Mouse (Mus musculus) neural tube, embryonic 11.5 days (tissue): ENCODE data around the gene 2410131K14Rik. TPM values are rescaled to one million over a fixed set of nuclear protein-coding genes. Genes with fewer than 3 reads are reported as not detected.
A peak's percentile ranks its signal among the peaks of the same experiment; 100 is the strongest.

ENCODE experiments used
- ATAC-seq: fragments of 200-750 bp; cut with Nextera tagmentation; 2 replicates; pipeline ENCODE4 v1.8.0; 2017; ENCODE audit warnings: moderate number of reproducible peaks, mild to moderate bottlenecking, moderate TSS enrichment, moderate library complexity; ENCODE audit not compliant: insufficient read depth, low FRiP score, low TSS enrichment
- DNase-seq: peaks from one replicate; pipeline ENCODE4 v3.0.0-alpha.2; 2015; ENCODE audit warnings: low spot score
- H3K27ac ChIP-seq: fragments of 300-500 bp; sonication (generic); 2 replicates; pipeline ENCODE4 v1.5.1; 2014; ENCODE audit warnings: low read depth, mild to moderate bottlenecking, low read length
- H3K27me3 ChIP-seq: fragments of 300-500 bp; sonication (generic); 2 replicates; pipeline ENCODE4 v1.6.1; 2014; ENCODE audit warnings: mild to moderate bottlenecking, low read length, mixed read lengths; ENCODE audit not compliant: control insufficient read depth, insufficient read depth
- H3K36me3 ChIP-seq: fragments of 300-500 bp; sonication (generic); 2 replicates; pipeline ENCODE4 v1.6.1; 2014; ENCODE audit warnings: mild to moderate bottlenecking, low read length, moderate library complexity, mixed read lengths; ENCODE audit not compliant: control insufficient read depth, insufficient read depth
- H3K4me1 ChIP-seq: fragments of 300-500 bp; sonication (generic); 2 replicates; pipeline ENCODE4 v1.6.1; 2014; ENCODE audit warnings: low read length, mixed read lengths; ENCODE audit not compliant: control insufficient read depth, insufficient read depth
- H3K4me2 ChIP-seq: fragments of 300-500 bp; sonication (generic); 2 replicates; pipeline ENCODE4 v1.6.1; 2014; ENCODE audit warnings: low read depth, mild to moderate bottlenecking, moderate library complexity
- H3K4me3 ChIP-seq: fragments of 300-500 bp; sonication (generic); 2 replicates; pipeline ENCODE4 v1.5.1; 2014; ENCODE audit warnings: low read depth, low read length
- H3K9ac ChIP-seq: fragments of 300-500 bp; sonication (generic); 2 replicates; pipeline ENCODE4 v1.6.1; 2014; ENCODE audit warnings: mild to moderate bottlenecking, low read length
- H3K9me3 ChIP-seq: fragments of 300-500 bp; sonication (generic); 2 replicates; pipeline ENCODE4 v1.6.1; 2016; ENCODE audit warnings: low read length; ENCODE audit not compliant: control insufficient read depth
- WGBS: fragments of 180-500 bp; shearing (Covaris S2); extraction: QIAGEN DNeasy Blood & Tissue Kit; methylation state at CpG from one replicate; pipeline ENCODE4 v1.1.7; 2014; 5-methylcytosine and 5-hydroxymethylcytosine counted together
- polyA plus RNA-seq: library from polyadenylated mRNA; unstranded; fragments of >200 nt; fragmentation: Nextera tagmentation; extraction: Ambion mirVana; gene quantifications from 2 replicates; pipeline ENCODE4 v1.2.1, GENCODE M21; 2014

2410131K14Rik gene
- 12.8 and 14.8 TPM in 2 replicates for polyA plus RNA-seq

GRCm38 (mm10) chr5:118244606-118245443, at the start of gene 2410131K14Rik, which contains the start of gene Rnft2:
2410131K14Rik (plus strand) TSS chr5:118245227.
Rnft2 (minus strand) TSS chr5:118245116.
- no peaks in the 10 kb centered on the region for H3K9me3 ChIP-seq
- peak; percentile 99 for DNase-seq
- H3K36me3 ChIP-seq, result peaks cover 2% of the 10 kb centered on the region; the same call in 1 of the 2 replicates
- peak within 1 kb of the TSS; percentile 63 for H3K4me2 ChIP-seq
- peak within 1 kb of the TSS; percentile 67 for H3K9ac ChIP-seq
- H3K4me1 ChIP-seq, result peaks cover 7% of the 10 kb centered on the region
- peak within 1 kb of the TSS; percentile 59 for H3K4me3 ChIP-seq
- H3K27ac ChIP-seq, result peak within 1 kb of the TSS; percentile 72
- no peaks in the 10 kb centered on the region for H3K27me3 ChIP-seq
- ATAC-seq, result peak; percentile 100
- under 1% methylated on average over 68 of the region's 68 CpGs for WGBS

- ATAC-seq, result no peak
- Histone ChIP-seq H3K27me3 (no peaks in the 10 kb centered on the region), H3K4me1 (peaks cover 4% of the 10 kb centered on the region; the same call in 1 of the 2 replicates), H3K9ac (no peak overlapping the region), H3K27ac (no peak overlapping the region), H3K36me3 (no peaks in the 10 kb centered on the region; the same call in 1 of the 2 replicates), H3K4me2 (no peak overlapping the region), H3K4me3 (no peak overlapping the region), H3K9me3 (no peaks in the 10 kb centered on the region)
- WGBS, result 83% methylated on average over 13 of the region's 13 CpGs
- no peak for DNase-seq
Observed at GRCm38 (mm10) chr5:118197421-118197820, 47.6 kb upstream of the 2410131K14Rik start.

- DNase-seq, result no peak
Observed at GRCm38 (mm10) chr5:118199670-118200069, 45.4 kb upstream of the 2410131K14Rik start.

GRCm38 (mm10) chr5:118204675-118205440, 40.2 kb upstream of the 2410131K14Rik start:
- H3K4me2 ChIP-seq, result no peak overlapping the region
- WGBS, result 44% methylated on average over 16 of the region's 16 CpGs
- ATAC-seq (no peak), DNase-seq (no peak)
- peak overlapping the region; percentile 49; the same call in 1 of the 2 replicates for H3K27ac ChIP-seq
- no peak overlapping the region for H3K9ac ChIP-seq
- H3K27me3 ChIP-seq, result no peaks in the 10 kb centered on the region
- peaks cover 27% of the 10 kb centered on the region for H3K4me1 ChIP-seq
- no peaks in the 10 kb centered on the region for H3K9me3 ChIP-seq
- no peak overlapping the region for H3K4me3 ChIP-seq
- no peaks in the 10 kb centered on the region; the same call in 1 of the 2 replicates for H3K36me3 ChIP-seq

More at GRCm38 (mm10) chr5:118199670-118200069, 45.4 kb upstream of the 2410131K14Rik start:
- Histone ChIP-seq H3K4me2 (no peak overlapping the region), H3K4me3 (no peak overlapping the region), H3K9ac (no peak overlapping the region), H3K9me3 (no peaks in the 10 kb centered on the region), H3K27me3 (no peaks in the 10 kb centered on the region), H3K36me3 (no peaks in the 10 kb centered on the region; the same call in 1 of the 2 replicates), H3K4me1 (peaks cover 8% of the 10 kb centered on the region), H3K27ac (no peak overlapping the region)
- ATAC-seq, result no peak
- 56% methylated on average over 5 of the region's 5 CpGs for WGBS

GRCm38 (mm10) chr5:118205852-118206251, 39.2 kb upstream of the 2410131K14Rik start:
- DNase-seq (peak; percentile 39), ATAC-seq (no peak)
- H3K4me3 ChIP-seq, result no peak overlapping the region
- H3K36me3 ChIP-seq, result no peaks in the 10 kb centered on the region; the same call in 1 of the 2 replicates
- H3K4me1 ChIP-seq, result peaks cover 27% of the 10 kb centered on the region
- H3K4me2 ChIP-seq, result no peak overlapping the region
- no peak overlapping the region for H3K9ac ChIP-seq
- H3K27ac ChIP-seq, result peak overlapping the region; percentile 49
- 40% methylated on average over 8 of the region's 8 CpGs for WGBS
- no peaks in the 10 kb centered on the region for H3K9me3 ChIP-seq
- no peaks in the 10 kb centered on the region for H3K27me3 ChIP-seq

- no peak for DNase-seq
Observed at GRCm38 (mm10) chr5:118214012-118214411, 31.0 kb upstream of the 2410131K14Rik start.

GRCm38 (mm10) chr5:118214418-118215154, 30.4 kb upstream of the 2410131K14Rik start:
- no peak overlapping the region for H3K27ac ChIP-seq
- H3K27me3 ChIP-seq, result no peaks in the 10 kb centered on the region
- WGBS, result 9% methylated on average over 24 of the region's 24 CpGs
- no peaks in the 10 kb centered on the region for H3K9me3 ChIP-seq
- DNase-seq (peak; percentile 77), ATAC-seq (peak; percentile 81; the same call in 1 of the 2 replicates)
- H3K4me2 ChIP-seq, result peak overlapping the region; percentile 38
- H3K9ac ChIP-seq, result peak overlapping the region; percentile 37
- H3K4me1 ChIP-seq, result peaks cover 11% of the 10 kb centered on the region; the same call in 1 of the 2 replicates
- H3K36me3 ChIP-seq, result no peaks in the 10 kb centered on the region
- H3K4me3 ChIP-seq, result peak overlapping the region; percentile 20

More at GRCm38 (mm10) chr5:118214012-118214411, 31.0 kb upstream of the 2410131K14Rik start:
- Histone ChIP-seq H3K9ac (no peak overlapping the region; the same call in 1 of the 2 replicates), H3K4me2 (peak overlapping the region; percentile 38), H3K9me3 (no peaks in the 10 kb centered on the region), H3K27me3 (no peaks in the 10 kb centered on the region), H3K4me3 (peak overlapping the region; percentile 20), H3K4me1 (peaks cover 11% of the 10 kb centered on the region; the same call in 1 of the 2 replicates), H3K36me3 (no peaks in the 10 kb centered on the region), H3K27ac (no peak overlapping the region)
- 32% methylated on average over 5 of the region's 5 CpGs for WGBS
- no peak for ATAC-seq

GRCm38 (mm10) chr5:118217410-118217809, 27.6 kb upstream of the 2410131K14Rik start:
- 65% methylated on average over 6 of the region's 6 CpGs for whole genome bisulfite sequencing
- no peak overlapping the region for H3K27ac ChIP-seq
- no peaks in the 10 kb centered on the region for H3K27me3 ChIP-seq
- ATAC-seq, result no peak
- H3K36me3 ChIP-seq, result no peaks in the 10 kb centered on the region
- no peak overlapping the region for H3K4me3 ChIP-seq
- H3K9ac ChIP-seq, result no peak overlapping the region
- H3K4me1 ChIP-seq, result peaks cover 11% of the 10 kb centered on the region; the same call in 1 of the 2 replicates
- no peak overlapping the region for H3K4me2 ChIP-seq
- no peak for DNase-seq
- no peaks in the 10 kb centered on the region for H3K9me3 ChIP-seq
